Mouse (Mus musculus) cortical plate, adult 2 months (tissue): ENCODE results near the gene Foxp1.

Experiments
- CTCF ChIP-seq: fragments of 200-500 bp; IDR thresholded peaks from 2 replicates; pipeline ENCODE4 v1.5.1; 2011; ENCODE audit warnings: mild to moderate bottlenecking, control low read depth, low read length; ENCODE audit not compliant: insufficient read depth; ENCODE audit errors: extremely low read depth
- POLR2A ChIP-seq: fragments of 200-500 bp; IDR thresholded peaks from 2 replicates; pipeline ENCODE4 v1.6.1; 2011; ENCODE audit warnings: mild to moderate bottlenecking, low read length, control low read depth; ENCODE audit not compliant: insufficient read depth; ENCODE audit errors: extremely low read depth

- TF ChIP-seq POLR2A (no peak), CTCF (peak; percentile 47)
These were observed 2.8 kb upstream of the Foxp1 start for GRCm38 (mm10) chr6:99525351-99525750.
